11 mouse cellular contexts compared by ENCODE assay signal in genomic region chr1:183047913-183048523, GRCm38 (mm10).
DNase-seq lines count a peak whose midpoint lies in the region; ATAC-seq and TF ChIP-seq lines count a peak whose summit lies in the region.
"Had no signal": no experiment of that assay in that cellular context is flagged by ENCODE, and none has a peak within 500 bp of the region (broad histone marks: within the 10 kb centered on the region; RNA-seq: fewer than 3 reads in every experiment).

No protein-coding gene starts in this region.

- TF ChIP-seq EP300 in lung, postnatal 0 days (IDR thresholded peaks at IDR 0.05), result no peak

- TF ChIP-seq CTCF in lung, postnatal 0 days (IDR thresholded peaks at IDR 0.05), result no peak

- H3K4me2 ChIP-seq in heart, embryonic 16.5 days (ENCODE audit: low read depth, low read length), result no peak overlapping the region
- H3K4me2 ChIP-seq in heart, embryonic 11.5 days, result no peak overlapping the region
- H3K4me2 ChIP-seq in lung, postnatal 0 days (replicated peaks; ENCODE audit: low read depth, low read length), result no peak overlapping the region
- H3K4me2 ChIP-seq in intestine, embryonic 14.5 days (ENCODE audit: low read length), result no peak overlapping the region
- H3K4me2 ChIP-seq in myocyte (ENCODE audit: low read depth), result peak overlapping the region; percentile 31

- H3K27ac ChIP-seq in heart, embryonic 16.5 days (ENCODE audit: low read length), result 0 out of 2 replicates have a peak overlapping the region, but pooled peaks have one; percentile 36
- H3K27ac ChIP-seq in heart, embryonic 11.5 days (ENCODE audit: low read depth, low read length), result no peak overlapping the region
- no peak overlapping the region for H3K27ac ChIP-seq in lung, postnatal 0 days (ENCODE audit: low read length)
- H3K27ac ChIP-seq in intestine, embryonic 14.5 days (ENCODE audit: low read depth), result no peak overlapping the region
- H3K27ac ChIP-seq: gastrocnemius, adult 2 months had no signal

- H3K9me3 ChIP-seq in heart, embryonic 16.5 days (replicated peaks; ENCODE audit: control insufficient read depth, low read length), result peaks cover 13% of the 10 kb centered on the region; the same call in 1 of the 2 replicates
- H3K9me3 ChIP-seq in heart, embryonic 11.5 days (replicated peaks; ENCODE audit: control insufficient read depth, low read length), result no peaks in the 10 kb centered on the region
- no peaks in the 10 kb centered on the region for H3K9me3 ChIP-seq in lung, postnatal 0 days (ENCODE audit: low read length)
- H3K9me3 ChIP-seq in intestine, embryonic 14.5 days (ENCODE audit: control insufficient read depth, low read length), result 0 out of 2 replicates have a peak, but pooled peaks cover 5% of the 10 kb centered on the region

- DNase-seq in lung, postnatal 0 days (ENCODE audit: low spot score), result peak; percentile 32
- DNase-seq in lung, postnatal 10 days, result no peak
- DNase-seq in intestine, embryonic 14.5 days (ENCODE audit: low spot score), result no peak
- DNase-seq in layer of hippocampus, adult 11-12 months (ENCODE audit: low spot score), result no peak
- DNase-seq: cerebellum, adult 9-10 months; heart, postnatal 36 days; thymus, postnatal 36 days had no signal

- TF ChIP-seq POLR2A in myocyte (IDR thresholded peaks at IDR 0.05; ENCODE audit: insufficient read length, low read depth), result no peak

- H3K36me3 ChIP-seq in heart, embryonic 16.5 days (ENCODE audit: control insufficient read depth, insufficient read depth), result no peaks in the 10 kb centered on the region
- H3K36me3 ChIP-seq in heart, embryonic 11.5 days (ENCODE audit: control insufficient read depth, insufficient read depth, low read length), result no peaks in the 10 kb centered on the region
- no peaks in the 10 kb centered on the region for H3K36me3 ChIP-seq in lung, postnatal 0 days (ENCODE audit: insufficient read depth, low read length)
- no peaks in the 10 kb centered on the region for H3K36me3 ChIP-seq in intestine, embryonic 14.5 days (ENCODE audit: control insufficient read depth, insufficient read depth, low read length)
- no peaks in the 10 kb centered on the region for H3K36me3 ChIP-seq in myocyte (ENCODE audit: control insufficient read depth, insufficient read depth)

- no peak overlapping the region for H3K4me3 ChIP-seq in heart, embryonic 16.5 days (ENCODE audit: low read length)
- H3K4me3 ChIP-seq in heart, embryonic 11.5 days (ENCODE audit: low read depth, low read length), result no peak overlapping the region
- no peak overlapping the region for H3K4me3 ChIP-seq in lung, postnatal 0 days (ENCODE audit: low read depth, low read length)
- H3K4me3 ChIP-seq in intestine, embryonic 14.5 days (ENCODE audit: low read depth, low read length), result no peak overlapping the region
- no peak overlapping the region for H3K4me3 ChIP-seq in myocyte
- H3K4me3 ChIP-seq: gastrocnemius, adult 2 months had no signal

- 36% methylated on average over 5 of the region's 5 CpGs for WGBS in heart, embryonic 16.5 days
- 68% methylated on average over 5 of the region's 5 CpGs for WGBS in heart, embryonic 11.5 days (ENCODE audit: insufficient replicate concordance)
- 19% methylated on average over 5 of the region's 5 CpGs for WGBS in lung, postnatal 0 days
- WGBS in intestine, embryonic 14.5 days, result 54% methylated on average over 5 of the region's 5 CpGs

- H3K27me3 ChIP-seq in heart, embryonic 16.5 days (ENCODE audit: control insufficient read depth, insufficient read depth, low read length), result no peaks in the 10 kb centered on the region
- no peaks in the 10 kb centered on the region for H3K27me3 ChIP-seq in heart, embryonic 11.5 days (ENCODE audit: control insufficient read depth, insufficient read depth, low read length)
- H3K27me3 ChIP-seq in lung, postnatal 0 days (replicated peaks; ENCODE audit: insufficient read depth, low read length), result no peaks in the 10 kb centered on the region
- no peaks in the 10 kb centered on the region for H3K27me3 ChIP-seq in intestine, embryonic 14.5 days (replicated peaks; ENCODE audit: control insufficient read depth, insufficient read depth, low read length)
- no peaks in the 10 kb centered on the region for H3K27me3 ChIP-seq in myocyte (ENCODE audit: control insufficient read depth, insufficient read depth, insufficient read length)

- H3K79me2 ChIP-seq in myocyte (ENCODE audit: control insufficient read depth, insufficient read depth), result no peaks in the 10 kb centered on the region

- peaks cover 25% of the 10 kb centered on the region for H3K4me1 ChIP-seq in heart, embryonic 16.5 days (ENCODE audit: control insufficient read depth, insufficient read depth, low read length)
- H3K4me1 ChIP-seq in heart, embryonic 11.5 days (ENCODE audit: control insufficient read depth, insufficient read depth, low read length), result peaks cover 18% of the 10 kb centered on the region
- no peaks in the 10 kb centered on the region; the same call in 1 of the 2 replicates for H3K4me1 ChIP-seq in lung, postnatal 0 days (ENCODE audit: insufficient read depth, low read depth, low read length)
- H3K4me1 ChIP-seq in intestine, embryonic 14.5 days (replicated peaks; ENCODE audit: control insufficient read depth, insufficient read depth, low read length), result peaks cover 17% of the 10 kb centered on the region

- H3K9ac ChIP-seq in heart, embryonic 16.5 days (ENCODE audit: low read length), result no peak overlapping the region
- H3K9ac ChIP-seq in heart, embryonic 11.5 days (ENCODE audit: low read depth, low read length), result no peak overlapping the region
- H3K9ac ChIP-seq in lung, postnatal 0 days (replicated peaks; ENCODE audit: low read depth), result no peak overlapping the region
- H3K9ac ChIP-seq in intestine, embryonic 14.5 days (ENCODE audit: low read length), result no peak overlapping the region

- H3ac ChIP-seq in myocyte (ENCODE audit: control insufficient read depth, insufficient read length), result no peak overlapping the region

- ATAC-seq in heart, embryonic 16.5 days (replicated peaks; ENCODE audit: extremely low read depth, insufficient read depth, low FRiP score), result no peak
- ATAC-seq in heart, embryonic 11.5 days (replicated peaks; ENCODE audit: insufficient number of reproducible peaks, low FRiP score, low TSS enrichment), result no peak
- ATAC-seq in lung, postnatal 0 days, result peak; percentile 14
- ATAC-seq in intestine, embryonic 14.5 days (replicated peaks; ENCODE audit: low FRiP score, low TSS enrichment, low read depth), result 0 out of 2 replicates have a peak, but pooled peaks have one; percentile 22

TF ChIP-seq in myocyte, 11 proteins besides CTCF, POLR2A, EP300 and RAD21:
- TF ChIP-seq MAX (IDR thresholded peaks at IDR 0.05; ENCODE audit: low read depth), result no peak
- TF ChIP-seq E2F4 (IDR thresholded peaks at IDR 0.05; ENCODE audit: insufficient read depth), result no peak
- TF ChIP-seq REST (IDR thresholded peaks at IDR 0.05; ENCODE audit: insufficient read depth, insufficient read length), result no peak
- no peak for TF ChIP-seq CEBPB (IDR thresholded peaks at IDR 0.05; ENCODE audit: insufficient read depth, poor library complexity, severe bottlenecking)
- TF ChIP-seq MYOD1 (IDR thresholded peaks at IDR 0.05; ENCODE audit: control insufficient read depth in 1 of 3, insufficient read length in 2 of 3, low read depth in 2 of 3), result no peak
- no peak for TF ChIP-seq TCF12 (IDR thresholded peaks at IDR 0.05; ENCODE audit: insufficient read depth, poor library complexity, severe bottlenecking)
- TF ChIP-seq TCF3 (IDR thresholded peaks at IDR 0.05; ENCODE audit: insufficient read length, low read depth), result no peak
- no peak for TF ChIP-seq POLR2AphosphoS2 (IDR thresholded peaks at IDR 0.05; ENCODE audit: insufficient read length, low read depth)
- TF ChIP-seq MYOG (IDR thresholded peaks at IDR 0.05; ENCODE audit: control insufficient read depth in 1 of 3, insufficient read depth in 1 of 3, insufficient read length in 2 of 3, low read depth in 2 of 3), result no peak
- TF ChIP-seq USF1 (IDR thresholded peaks at IDR 0.05; ENCODE audit: low read depth), result no peak
- no peak for TF ChIP-seq SRF (IDR thresholded peaks at IDR 0.05; ENCODE audit: control insufficient read depth, insufficient read length, low read depth)

Comparison
In these comparisons a context has a peak if more than half of its experiments do, and no peak if none do; other contexts are left out.
1. ATAC-seq: peak in lung, postnatal 0 days (single experiment) and intestine, embryonic 14.5 days (single experiment); none in heart, embryonic 16.5 days (single experiment) and heart, embryonic 11.5 days (single experiment).